Mouse (Mus musculus): ENCODE data around the gene She. TPM values are rescaled to one million over a fixed set of nuclear protein-coding genes. Genes with fewer than 3 reads are reported as not detected.
A peak's percentile ranks its signal among the peaks of the same experiment; 100 is the strongest.

She gene
- total RNA-seq, 2 experiments from 2014 or later, result not detected

DNA sequence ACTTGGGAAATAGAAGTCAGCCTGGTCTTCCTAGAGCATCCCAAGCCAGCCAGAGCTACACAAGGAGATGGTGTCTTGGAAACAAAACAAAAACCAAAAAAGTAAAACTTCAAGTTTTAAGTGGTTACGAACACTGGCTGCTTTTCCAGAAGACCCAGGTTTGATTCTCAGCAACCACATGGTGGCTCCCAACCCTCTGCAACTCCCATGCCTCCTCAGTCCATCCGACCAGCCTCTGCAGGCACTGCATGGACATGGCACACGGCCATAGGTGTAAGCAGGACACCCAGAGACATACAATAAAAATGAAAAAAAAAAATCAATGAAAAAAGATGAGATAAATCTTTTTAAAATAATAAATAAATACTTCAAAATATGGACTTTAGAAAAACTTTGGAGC, 48.2 kb downstream of the She start:
- ATAC-seq (replicated peaks; ENCODE audit: poor library complexity, severe bottlenecking), result no peak

DNA sequence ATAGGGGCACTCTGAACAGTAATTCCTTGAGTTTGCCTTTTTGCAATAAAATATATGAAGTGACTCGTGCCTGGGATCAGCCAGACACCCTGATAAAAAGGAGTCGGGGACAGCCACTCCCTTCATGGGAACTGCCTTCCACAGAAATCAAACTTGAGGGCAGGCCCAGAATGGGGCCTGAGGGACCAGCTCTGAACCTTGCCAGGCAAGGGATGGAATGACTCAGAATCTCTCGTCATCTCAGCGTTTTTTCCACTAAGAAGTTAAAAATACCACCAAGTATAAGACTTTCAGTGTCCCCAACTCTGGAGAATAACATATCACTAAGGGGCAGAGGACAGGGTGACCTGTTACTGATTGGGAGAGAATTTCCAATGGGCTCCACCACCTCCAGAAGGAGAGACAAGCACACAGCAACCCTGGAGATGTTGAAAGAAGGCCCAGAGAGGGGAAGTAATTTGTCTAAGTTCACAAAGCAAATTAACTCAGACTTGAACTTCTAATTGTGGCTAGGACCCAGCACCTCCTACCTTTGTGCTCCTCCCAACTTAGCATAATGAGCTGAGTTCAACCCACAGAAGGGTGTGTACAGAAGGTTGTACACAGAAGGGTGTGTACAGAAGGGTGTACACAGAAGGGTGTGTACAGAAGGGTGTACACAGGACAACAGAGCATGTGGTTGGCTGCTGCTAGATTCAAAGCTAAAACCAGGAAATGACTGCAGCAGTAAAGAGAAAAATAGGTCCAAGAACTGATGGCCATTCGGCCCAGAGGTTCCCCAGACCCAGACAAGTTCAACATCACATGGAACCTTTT, 49.1 kb downstream of the She start:
- no peak for ATAC-seq (replicated peaks; ENCODE audit: poor library complexity, severe bottlenecking)

- ATAC-seq (replicated peaks; ENCODE audit: poor library complexity, severe bottlenecking), result no peak
These were observed 51.5 kb downstream of the She start for GRCm38 (mm10) chr3:89882556-89883181.

DNA sequence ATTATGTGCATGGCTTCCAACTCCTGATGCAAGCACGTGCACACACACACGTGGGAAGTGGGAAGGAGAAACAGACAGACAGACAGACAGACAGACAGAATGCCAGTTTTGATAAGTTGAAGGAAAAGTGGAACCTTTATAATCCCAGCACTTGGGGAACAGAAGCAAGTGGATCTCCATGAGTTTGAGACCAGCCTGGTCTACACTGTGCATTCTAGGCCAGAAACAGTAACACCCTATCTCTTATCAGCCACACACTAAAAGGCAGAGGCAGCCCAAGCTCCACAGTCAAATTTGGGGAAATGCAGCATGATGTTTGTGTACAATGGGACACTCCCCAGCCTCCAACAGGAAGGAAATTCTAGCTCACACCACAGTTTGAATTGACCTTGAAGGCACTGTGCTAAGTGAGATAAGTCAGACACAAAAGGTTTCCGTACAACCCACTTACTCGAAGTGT, 52.4 kb downstream of the She start:
- ATAC-seq (replicated peaks; ENCODE audit: poor library complexity, severe bottlenecking), result no peak

- ATAC-seq (replicated peaks; ENCODE audit: poor library complexity, severe bottlenecking), result no peak
These were observed 54.6 kb downstream of the She start for GRCm38 (mm10) chr3:89885766-89886165.

GRCm38 (mm10) chr3:89887582-89888230, 56.5 kb downstream of the She start:
- ATAC-seq (replicated peaks; ENCODE audit: poor library complexity, severe bottlenecking), result peak; percentile 90

DNA sequence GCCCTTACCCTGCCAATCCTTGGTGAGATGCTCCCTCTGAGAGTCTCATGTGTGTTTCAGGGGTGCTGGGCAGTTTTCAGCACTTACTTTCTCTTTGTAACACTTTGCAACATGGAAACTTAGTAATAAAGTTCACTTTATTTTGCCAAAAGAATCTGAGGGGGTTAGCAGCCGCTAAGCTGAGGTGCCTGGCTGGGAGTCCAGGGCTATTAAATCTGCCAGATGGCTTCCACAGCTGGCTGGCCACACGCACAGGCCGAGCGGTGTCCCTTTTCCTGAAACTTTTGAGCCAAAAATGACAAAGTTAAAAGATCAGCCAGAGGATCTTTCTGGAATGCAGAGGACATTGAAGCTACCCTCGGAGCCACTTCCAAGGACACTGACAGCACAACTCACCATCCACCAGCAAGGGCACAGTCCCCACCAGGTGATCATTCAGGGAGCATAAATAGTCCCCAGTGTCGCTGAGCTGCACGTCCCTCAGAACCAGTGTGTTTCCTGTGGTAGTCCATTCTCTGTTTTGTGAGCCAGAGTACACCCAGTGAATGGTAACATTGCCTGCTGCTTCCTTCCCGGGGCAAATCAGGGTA, 58.8 kb downstream of the She start:
- no peak for ATAC-seq (replicated peaks; ENCODE audit: poor library complexity, severe bottlenecking)

DNA sequence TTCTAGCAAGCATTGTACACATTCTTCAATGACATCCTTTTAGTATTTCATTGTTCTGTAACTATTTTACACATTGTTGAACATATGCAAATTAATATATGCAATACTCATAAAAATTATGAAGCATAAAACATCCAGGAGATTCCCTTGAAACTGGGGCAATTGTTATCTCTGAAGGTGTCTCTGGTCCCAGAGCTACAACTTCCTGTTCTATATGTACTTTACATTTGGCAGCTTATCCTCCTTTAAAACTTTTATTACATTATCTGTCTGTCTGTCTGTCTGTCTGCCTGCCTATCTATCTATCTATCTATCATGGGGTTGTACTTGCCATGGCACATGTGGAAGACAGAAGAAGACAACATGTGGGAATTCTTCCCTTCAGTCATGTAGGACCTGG, 60.5 kb downstream of the She start:
- ATAC-seq (replicated peaks; ENCODE audit: poor library complexity, severe bottlenecking), result no peak

- peak; percentile 38 for ATAC-seq (replicated peaks; ENCODE audit: poor library complexity, severe bottlenecking)
These were observed 61.4 kb downstream of the She start for GRCm38 (mm10) chr3:89892517-89893106.

DNA sequence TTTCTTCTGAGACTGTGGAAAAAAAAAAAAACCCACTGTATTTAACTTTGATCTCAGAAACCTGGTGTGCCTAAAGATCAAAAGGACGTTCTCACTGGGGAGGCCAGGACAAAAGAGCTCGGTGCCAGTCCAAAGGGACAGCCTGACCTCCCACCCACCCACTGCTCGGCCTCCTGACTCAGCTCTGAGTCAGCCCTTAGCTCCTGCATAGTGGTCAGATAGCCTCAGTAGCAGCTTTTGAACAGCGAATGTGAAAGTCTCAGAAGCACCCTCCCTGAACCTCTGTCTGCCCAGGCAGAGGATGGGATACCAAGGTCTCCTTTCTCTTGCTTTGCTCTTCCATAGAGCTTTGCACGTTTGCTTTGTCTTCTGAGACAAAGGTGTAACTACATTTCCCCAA, 65.4 kb downstream of the She start:
- ATAC-seq (replicated peaks; ENCODE audit: poor library complexity, severe bottlenecking), result no peak

DNA sequence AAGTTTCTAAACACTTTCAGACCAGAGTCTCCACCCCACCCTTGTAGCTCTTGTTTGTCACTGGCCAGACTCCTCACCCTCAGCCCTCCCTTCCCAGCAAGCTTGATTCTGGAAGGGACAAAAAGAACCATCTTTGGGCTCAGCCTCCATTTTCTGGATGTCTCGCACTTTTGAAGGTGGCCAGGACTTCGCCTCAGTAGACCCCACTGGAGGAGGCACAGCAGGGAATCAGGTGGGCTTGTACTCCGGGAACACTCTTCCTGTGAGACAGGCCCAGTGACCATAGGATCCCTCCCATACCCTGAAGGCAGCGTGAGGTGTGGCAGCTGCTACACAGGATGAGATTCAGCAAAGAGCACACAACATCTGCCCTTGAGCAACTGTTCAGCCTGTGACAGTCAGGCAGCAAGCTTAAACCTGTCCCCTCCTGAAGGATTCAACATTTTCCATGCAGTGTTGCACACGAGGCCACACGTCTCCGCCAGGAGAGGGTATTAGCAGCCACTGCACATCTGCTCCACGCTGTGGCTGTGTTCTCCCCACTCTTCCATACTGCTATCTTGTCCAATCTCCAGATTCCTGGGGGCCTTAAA, 66.1 kb downstream of the She start:
- ATAC-seq (replicated peaks; ENCODE audit: poor library complexity, severe bottlenecking), result no peak

GRCm38 (mm10) chr3:89898011-89898410, 66.8 kb downstream of the She start:
- no peak for ATAC-seq (replicated peaks; ENCODE audit: poor library complexity, severe bottlenecking)

GRCm38 (mm10) chr3:89898870-89899510, 67.8 kb downstream of the She start:
- ATAC-seq (replicated peaks; ENCODE audit: poor library complexity, severe bottlenecking), result no peak

DNA sequence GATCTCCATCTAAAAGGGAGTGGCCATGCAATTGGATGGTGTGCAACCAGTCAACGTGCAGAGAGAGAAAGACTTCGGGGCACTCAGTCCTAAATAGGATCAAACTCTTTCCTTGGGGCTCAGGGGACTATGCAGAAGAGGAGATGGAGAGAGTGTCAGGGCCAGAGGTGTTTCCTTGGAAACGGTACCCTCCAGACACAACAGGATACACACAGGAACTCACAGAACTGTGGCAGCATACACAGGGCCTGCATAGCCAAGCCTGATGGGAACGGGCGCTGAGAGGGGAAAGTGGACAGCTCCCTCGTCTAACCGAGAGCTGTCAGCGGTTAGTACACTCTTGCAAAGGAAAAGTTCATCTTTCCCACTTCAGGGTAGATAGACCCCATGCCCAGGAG, 68.3 kb downstream of the She start:
- ATAC-seq (replicated peaks; ENCODE audit: poor library complexity, severe bottlenecking), result no peak

GRCm38 (mm10) chr3:89907846-89908245, 76.7 kb downstream of the She start:
- ATAC-seq (replicated peaks; ENCODE audit: poor library complexity, severe bottlenecking), result no peak

Other genes with a start within 250 kb of the She start
- 33.2 and 35.2 TPM in 2 replicates for gene Adar, start 116.3 kb upstream of the She start, total RNA-seq (2014; fragmentation: Nextera tagmentation)
- 21.1 and 30.4 TPM in 2 replicates for gene Adar, start 116.3 kb upstream of the She start, total RNA-seq (2017)
- 0.77 TPM in 1 of 2 replicates, not detected in the other for gene Chrnb2, start 66.7 kb upstream of the She start, total RNA-seq (2014; fragmentation: Nextera tagmentation)
- gene Chrnb2, start 66.7 kb upstream of the She start, total RNA-seq (2017), result 0.39 and 0.72 TPM in 2 replicates
- gene Ube2q1, start 57.8 kb upstream of the She start, total RNA-seq (2014; fragmentation: Nextera tagmentation), result 95.1 and 123 TPM in 2 replicates
- gene Ube2q1, start 57.8 kb upstream of the She start, total RNA-seq (2017), result 110 and 118 TPM in 2 replicates
- 35.2 and 36.8 TPM in 2 replicates for gene Il6ra, start 81.8 kb downstream of the She start, total RNA-seq (2014; fragmentation: Nextera tagmentation)
- 14.7 and 20.8 TPM in 2 replicates for gene Il6ra, start 81.8 kb downstream of the She start, total RNA-seq (2017)
- gene Atp8b2, start 132.1 kb downstream of the She start, total RNA-seq (2014; fragmentation: Nextera tagmentation), result 12.2 and 35.5 TPM in 2 replicates
- 29.3 and 31.4 TPM in 2 replicates for gene Atp8b2, start 132.1 kb downstream of the She start, total RNA-seq (2017)
- 117 and 123 TPM in 2 replicates for gene Hax1, start 167.4 kb downstream of the She start, total RNA-seq (2014; fragmentation: Nextera tagmentation)
- gene Hax1, start 167.4 kb downstream of the She start, total RNA-seq (2017), result 86.2 and 87.3 TPM in 2 replicates
- gene 4933434E20Rik, start 220.3 kb downstream of the She start, total RNA-seq (2014; fragmentation: Nextera tagmentation), result 35.2 and 45.3 TPM in 2 replicates
- 49.6 and 63.6 TPM in 2 replicates for gene 4933434E20Rik, start 220.3 kb downstream of the She start, total RNA-seq (2017)
- gene Ubap2l, start 221.3 kb downstream of the She start, total RNA-seq (2014; fragmentation: Nextera tagmentation), result 242 and 252 TPM in 2 replicates
- gene Ubap2l, start 221.3 kb downstream of the She start, total RNA-seq (2017), result 124 and 135 TPM in 2 replicates
- 529 and 543 TPM in 2 replicates for gene Tpm3, start 241.3 kb downstream of the She start, total RNA-seq (2014; fragmentation: Nextera tagmentation)
- 806 and 846 TPM in 2 replicates for gene Tpm3, start 241.3 kb downstream of the She start, total RNA-seq (2017)

Data from granulocyte monocyte progenitor cell, adult 5-6 weeks (primary cell).